Mouse (Mus musculus) frontal cortex, adult 2 months (tissue): ENCODE data around the gene Cars2. TPM values are rescaled to one million over a fixed set of nuclear protein-coding genes. Genes with fewer than 3 reads are reported as not detected.
"Not testable (repeated sequence)": the region's sequence is repeated elsewhere in the genome, so short reads cannot be mapped to it uniquely, and the experiment has no call there.

Experiments used
- DNase-seq, 2 experiments: peaks; one replicate each; pipeline ENCODE4 v3.0.0; 2022; ENCODE audit warnings: low spot score in 1 of 2; ENCODE audit errors: extremely low spot score in 1 of 2
- polyA plus RNA-seq: library from polyadenylated mRNA; depleted of rRNA; stranded (reverse); fragments of >200 nt; gene quantifications from 2 replicates; pipeline ENCODE4 v1.2.3, GENCODE M21; 2012

Gene Cars2
- polyA plus RNA-seq, 1 experiment: 35.9 TPM

GRCm38 (mm10) chr8:11513247-11513646 is 37.3 kb downstream of the Cars2 start:
- DNase-seq: no peak

- no peak for DNase-seq
Observed at GRCm38 (mm10) chr8:11512711-11513110, 37.9 kb downstream of the Cars2 start.

GRCm38 (mm10) chr8:11510971-11511370 is 39.6 kb downstream of the Cars2 start:
- no peak for DNase-seq

- DNase-seq: no peak
Observed at GRCm38 (mm10) chr8:11508880-11509279, 41.7 kb downstream of the Cars2 start.

- DNase-seq: peak in 1 of 2 experiments; percentile 38
Observed at GRCm38 (mm10) chr8:11506802-11507201, 43.8 kb downstream of the Cars2 start.

GRCm38 (mm10) chr8:11506074-11506473 is 44.5 kb downstream of the Cars2 start:
- DNase-seq: no peak

GRCm38 (mm10) chr8:11503476-11504232 is 46.9 kb downstream of the Cars2 start:
- DNase-seq: no peak

- DNase-seq: no peak
Observed at GRCm38 (mm10) chr8:11498786-11499485, 51.6 kb downstream of the Cars2 start.

- DNase-seq: no peak
Observed at GRCm38 (mm10) chr8:11498281-11498680, 52.3 kb downstream of the Cars2 start.

- peak; percentile 75 to 93 for DNase-seq
Observed at GRCm38 (mm10) chr8:11497017-11497990, 53.3 kb downstream of the Cars2 start, which contains the start of gene Naxd. Gene Naxd, plus strand, starts transcription at chr8:11497506.

- not testable (repeated sequence) for DNase-seq
Observed at GRCm38 (mm10) chr8:11492340-11492739, 58.2 kb downstream of the Cars2 start.

GRCm38 (mm10) chr8:11487229-11487628 is 63.4 kb downstream of the Cars2 start:
- DNase-seq: no peak

GRCm38 (mm10) chr8:11486142-11486541 is 64.4 kb downstream of the Cars2 start:
- DNase-seq: peak; percentile 29 to 84

GRCm38 (mm10) chr8:11482537-11482936 is 68.0 kb downstream of the Cars2 start:
- no peak for DNase-seq

- no peak for DNase-seq
Observed at GRCm38 (mm10) chr8:11481876-11482275, 68.7 kb downstream of the Cars2 start.

GRCm38 (mm10) chr8:11479591-11479990 is 71.0 kb downstream of the Cars2 start:
- DNase-seq: no peak

- no peak for DNase-seq
Observed at GRCm38 (mm10) chr8:11478807-11479527, 71.6 kb downstream of the Cars2 start.

GRCm38 (mm10) chr8:11477811-11478761 is 72.5 kb downstream of the Cars2 start, which contains the start of gene Rab20:
Gene Rab20, minus strand, starts transcription at chr8:11478710.
- no peak for DNase-seq

- no peak for DNase-seq
Observed at GRCm38 (mm10) chr8:11477178-11477553, 73.4 kb downstream of the Cars2 start.
